ENCODE assay signal across 17 mouse cellular contexts in genomic region chr13:33030281-33030680, GRCm38 (mm10). TPM values are rescaled to one million over a fixed set of nuclear protein-coding genes. Genes with fewer than 3 reads are reported as not detected.
DNase-seq lines count a peak whose midpoint lies in the region; ATAC-seq lines count a peak whose summit lies in the region.
"Had no signal": no experiment of that assay in that cellular context is flagged by ENCODE, and none has a peak within 500 bp of the region (broad histone marks: within the 10 kb centered on the region; RNA-seq: fewer than 3 reads in every experiment).

No protein-coding gene starts in this region.

- ATAC-seq in activated CD4-positive, CD25-positive, alpha-beta regulatory T cell, adult 4 months = no peak
- ATAC-seq: forebrain, embryonic 15.5 days had no signal

- peak; percentile 57 to 77 for DNase-seq in adrenal gland, adult (ENCODE audit: inconsistent age in 2 of 2, low spot score in 1 of 2)
- DNase-seq in adrenal gland, postnatal 25 days = no peak
- DNase-seq in 3T3-L1 (ENCODE audit: low read depth, low spot score) (peak; percentile 54), R1 (ENCODE audit: low read depth, low spot score) (peak; percentile 60)
- DNase-seq in adrenal gland, postnatal 36 days = peak; percentile 49 to 53
- no peak for DNase-seq in cerebellum, postnatal 10 days
- DNase-seq: cerebellum, adult 11 months; cerebellum, adult 8-10 months; cerebellum, postnatal 25 days; gastrocnemius, postnatal 10 days; heart, adult 2 months; kidney, adult 2 months had no signal

RNA-seq across cellular contexts. Expression of gene Serpinb9b, which starts 3.1 kb away (rescaled TPM):
- 0.29 TPM in 1 of 2 replicates, not detected in the other for total RNA-seq in adrenal gland, postnatal 25 days (2021)
- under 1 TPM; 0.13 to 0.16 TPM for total RNA-seq in adrenal gland, postnatal 36 days (2021)
- polyA plus RNA-seq in activated CD4-positive, CD25-positive, alpha-beta regulatory T cell, adult 4 months (2017; shearing (Covaris generic)) = under 1 TPM in 1 of 2 experiments, not detected in 1; 0.15 TPM
- total RNA-seq: gastrocnemius, postnatal 10 days had no signal

RNA-seq across cellular contexts. Expression of gene Serpinb9, which starts 27.2 kb away (rescaled TPM):
- 15.6 and 19.8 TPM in 2 replicates for total RNA-seq in adrenal gland, postnatal 25 days (2021)
- total RNA-seq in adrenal gland, postnatal 36 days (2021) = 10 to 100 TPM; 18.7 to 20.0 TPM
- 10 to 100 TPM; 17.0 to 20.8 TPM for polyA plus RNA-seq in activated CD4-positive, CD25-positive, alpha-beta regulatory T cell, adult 4 months (2017; shearing (Covaris generic))

RNA-seq across cellular contexts. Expression of gene Serpinb1b, which starts 48.1 kb away (rescaled TPM):
- total RNA-seq in adrenal gland, postnatal 25 days (2021) = 0.52 and 1.1 TPM in 2 replicates
- total RNA-seq in adrenal gland, postnatal 36 days (2021) = under 1 TPM; 0.17 to 0.49 TPM
- not detected for polyA plus RNA-seq in activated CD4-positive, CD25-positive, alpha-beta regulatory T cell, adult 4 months (2017; shearing (Covaris generic))
- total RNA-seq: heart, adult 2 months; heart, postnatal 25 days had no signal
- polyA plus RNA-seq: heart, adult 2 months; heart, embryonic 12.5 days; kidney, adult 2 months; kidney, embryonic 15.5 days had no signal

Comparison
In these comparisons a context has a peak if more than half of its experiments do, and no peak if none do; other contexts are left out.
1. DNase-seq: peak in adrenal gland, adult (2 of 2), 3T3-L1 (single experiment), R1 (single experiment) and adrenal gland, postnatal 36 days (2 of 2); none in adrenal gland, postnatal 25 days (single experiment) and cerebellum, postnatal 10 days (0 of 2).